Mouse (Mus musculus) spleen, adult 18-20 months (tissue): Measurements from ENCODE around the gene Cab39.

Experiments
- DNase-seq, 2 experiments: peaks; one replicate each; pipeline ENCODE4 v3.0.0; 2022; ENCODE audit warnings: mixed read lengths in 2 of 2

Cab39 gene

GRCm38 (mm10) chr1:85793208-85794105, at the start of gene Cab39:
TSS of gene Cab39 (plus strand) at chr1:85793441.
- DNase-seq, result peak; percentile 80 to 90

GRCm38 (mm10) chr1:85744539-85744938, 48.7 kb upstream of the Cab39 start:
- DNase-seq, result no peak

- DNase-seq, result no peak
These were observed 46.7 kb upstream of the Cab39 start for GRCm38 (mm10) chr1:85746511-85746910.

GRCm38 (mm10) chr1:85749829-85750228, 43.4 kb upstream of the Cab39 start:
- DNase-seq, result no peak

- DNase-seq, result no peak
These were observed 42.6 kb upstream of the Cab39 start for GRCm38 (mm10) chr1:85750650-85751049.

- DNase-seq, result peak; percentile 38 to 46
These were observed 41.7 kb upstream of the Cab39 start for GRCm38 (mm10) chr1:85751494-85751893.

- DNase-seq, result no peak
These were observed 41.1 kb upstream of the Cab39 start for GRCm38 (mm10) chr1:85751932-85752680.

GRCm38 (mm10) chr1:85757531-85758230, 35.6 kb upstream of the Cab39 start:
- DNase-seq, result no peak

GRCm38 (mm10) chr1:85758231-85758968, 34.8 kb upstream of the Cab39 start:
- no peak for DNase-seq

GRCm38 (mm10) chr1:85758969-85759293, 34.3 kb upstream of the Cab39 start:
- no peak for DNase-seq

- no peak for DNase-seq
These were observed 31.6 kb upstream of the Cab39 start for GRCm38 (mm10) chr1:85761665-85762064.

- DNase-seq, result no peak
These were observed 29.9 kb upstream of the Cab39 start for GRCm38 (mm10) chr1:85763386-85763785.

- no peak for DNase-seq
These were observed 28.9 kb upstream of the Cab39 start for GRCm38 (mm10) chr1:85764291-85764690.

GRCm38 (mm10) chr1:85766120-85766519, 27.1 kb upstream of the Cab39 start:
- DNase-seq, result no peak

GRCm38 (mm10) chr1:85767754-85768153, 25.5 kb upstream of the Cab39 start:
- DNase-seq, result no peak

- no peak for DNase-seq
These were observed 21.3 kb upstream of the Cab39 start for GRCm38 (mm10) chr1:85771976-85772375.

- DNase-seq, result no peak
These were observed 18.1 kb upstream of the Cab39 start for GRCm38 (mm10) chr1:85775136-85775535.

GRCm38 (mm10) chr1:85776154-85776553, 17.1 kb upstream of the Cab39 start:
- DNase-seq, result no peak

GRCm38 (mm10) chr1:85778436-85778835, 14.8 kb upstream of the Cab39 start, which contains the start of gene A630001G21Rik:
TSS of gene A630001G21Rik (minus strand) at chr1:85778643.
- no peak for DNase-seq

- DNase-seq, result no peak
These were observed 14.2 kb upstream of the Cab39 start for GRCm38 (mm10) chr1:85779012-85779411.

GRCm38 (mm10) chr1:85779428-85780180, 13.6 kb upstream of the Cab39 start:
- no peak for DNase-seq

GRCm38 (mm10) chr1:85790565-85790964, 2.7 kb upstream of the Cab39 start:
- no peak for DNase-seq
